Mouse (Mus musculus) C2C12 (cell line): ENCODE results near the gene Thrap3.

Experiments used
- CTCF ChIP-seq: IDR thresholded peaks from one replicate; pipeline ENCODE4 v1.5.1; 2011; ENCODE audit not compliant: control insufficient read depth, insufficient read depth, insufficient read length
- FOSL1 ChIP-seq: IDR thresholded peaks from one replicate; pipeline ENCODE4 v1.8.0; 2011; ENCODE audit warnings: mild to moderate bottlenecking, low read length; ENCODE audit not compliant: poor library complexity, insufficient read depth, severe bottlenecking
- USF1 ChIP-seq: IDR thresholded peaks from one replicate; pipeline ENCODE4 v1.6.1; 2011; ENCODE audit warnings: low read depth, mild to moderate bottlenecking, control low read depth, moderate library complexity

DNA sequence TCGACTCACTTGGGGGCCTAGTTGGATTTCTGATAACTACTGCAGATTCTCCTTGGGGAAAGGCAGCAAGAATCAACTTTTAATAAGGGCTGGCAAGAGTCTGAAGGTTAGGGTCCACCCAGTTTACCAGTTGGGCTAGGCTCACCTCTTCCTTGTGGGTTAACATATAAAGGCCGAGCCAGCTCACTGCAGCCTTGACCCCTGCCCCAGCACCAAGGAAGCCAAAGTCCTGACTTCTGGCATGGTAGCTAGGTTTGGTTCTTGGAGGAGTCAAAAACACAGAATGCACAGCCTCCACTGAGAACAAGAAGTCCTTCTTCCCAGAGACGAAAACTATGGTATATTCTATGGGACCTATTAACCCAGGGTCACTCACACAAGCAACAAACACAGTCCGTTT, 38.9 kb downstream of the Thrap3 start:
- no peak for TF ChIP-seq CTCF
- TF ChIP-seq USF1 = no peak
- no peak for TF ChIP-seq FOSL1
